Mouse (Mus musculus): ENCODE measurements at regions not wholly inside any gene's neighbourhood (a gene's known extent, or its start where the extent isn't known, plus 50 kb on each side); places are given as distances from the start of the nearest gene placed in this dataset.

GRCm38 (mm10) chr4:95137413-95138143, 85.6 kb upstream of the Jun start:
- Histone ChIP-seq H3K27ac (ENCODE audit: control insufficient read depth, low read depth, low read length) (no peak overlapping the region), H3K9me3 (replicated peaks; ENCODE audit: insufficient read depth, low read length) (no peaks in the 10 kb centered on the region), H3K9ac (ENCODE audit: control insufficient read depth, low read depth, low read length, poor library complexity, severe bottlenecking) (no peak overlapping the region), H3K4me3 (ENCODE audit: control insufficient read depth in 1 of 2, insufficient read depth in 1 of 2, low read depth in 2 of 2, low read length in 2 of 2) (no peak overlapping the region), H3K27me3 (ENCODE audit: control insufficient read depth in 1 of 2, insufficient read depth in 2 of 2, low read length in 2 of 2) (no peaks in the 10 kb centered on the region; a peak in 1 of 4 replicates), H3K79me2 (ENCODE audit: control insufficient read depth, insufficient read depth, low read length, poor library complexity) (no peaks in the 10 kb centered on the region), H3K36me3 (ENCODE audit: control insufficient read depth in 1 of 2, insufficient read depth in 2 of 2, low read length in 2 of 2) (0 out of 4 replicates have a peak, but pooled peaks cover 0 to 4% of the 10 kb centered on the region in 2 experiments), H3K4me1 (ENCODE audit: control insufficient read depth in 1 of 2, insufficient read depth in 2 of 2, low read length in 2 of 2) (0 out of 4 replicates have a peak, but pooled peaks cover 2 to 3% of the 10 kb centered on the region in 2 experiments)
- TF ChIP-seq NRF1 (IDR thresholded peaks at IDR 0.05; ENCODE audit: insufficient read depth, low read depth, low read length, poor library complexity, severe bottlenecking), result no peak
- TF ChIP-seq MAX (IDR thresholded peaks at IDR 0.05; ENCODE audit: low read length), result no peak
- no peak for TF ChIP-seq EP300 (IDR thresholded peaks at IDR 0.05; ENCODE audit: low read depth in 1 of 2, low read length in 2 of 2)
- TF ChIP-seq SIN3A (IDR thresholded peaks at IDR 0.05; ENCODE audit: low read length), result no peak
- TF ChIP-seq RAD21 (IDR thresholded peaks at IDR 0.05; ENCODE audit: low read depth, low read length), result no peak
- TF ChIP-seq MEF2A (IDR thresholded peaks at IDR 0.05; ENCODE audit: extremely low read depth, insufficient replicate concordance, low read depth, low read length, poor library complexity, severe bottlenecking), result no peak
- TF ChIP-seq MYB (IDR thresholded peaks at IDR 0.05; ENCODE audit: low read depth, low read length), result no peak
- TF ChIP-seq UBTF (IDR thresholded peaks at IDR 0.05; ENCODE audit: borderline replicate concordance, insufficient read depth, low read depth, low read length), result no peak
- no peak for TF ChIP-seq MXI1 (IDR thresholded peaks at IDR 0.05; ENCODE audit: low read depth, low read length)
- TF ChIP-seq ETS1 (IDR thresholded peaks at IDR 0.05; ENCODE audit: low read depth, low read length), result no peak
- DNase-seq (ENCODE audit: low read depth, low spot score), result no peak

GRCm38 (mm10) chr4:95138676-95139075, 86.7 kb upstream of the Jun start:
- Histone ChIP-seq H3K4me3 (ENCODE audit: control insufficient read depth in 1 of 2, insufficient read depth in 1 of 2, low read depth in 2 of 2, low read length in 2 of 2) (no peak overlapping the region), H3K36me3 (ENCODE audit: control insufficient read depth in 1 of 2, insufficient read depth in 2 of 2, low read length in 2 of 2) (peaks cover 0 to 2% of the 10 kb centered on the region in 2 experiments; a peak in 1 of 4 replicates), H3K27ac (ENCODE audit: control insufficient read depth, low read depth, low read length) (no peak overlapping the region), H3K4me1 (ENCODE audit: control insufficient read depth in 1 of 2, insufficient read depth in 2 of 2, low read length in 2 of 2) (peaks cover 2 to 7% of the 10 kb centered on the region in 2 experiments; a peak in 3 of 4 replicates), H3K9me3 (replicated peaks; ENCODE audit: insufficient read depth, low read length) (no peaks in the 10 kb centered on the region), H3K27me3 (ENCODE audit: control insufficient read depth in 1 of 2, insufficient read depth in 2 of 2, low read length in 2 of 2) (no peaks in the 10 kb centered on the region; a peak in 1 of 4 replicates), H3K79me2 (ENCODE audit: control insufficient read depth, insufficient read depth, low read length, poor library complexity) (no peaks in the 10 kb centered on the region), H3K9ac (ENCODE audit: control insufficient read depth, low read depth, low read length, poor library complexity, severe bottlenecking) (no peak overlapping the region)
- no peak for DNase-seq (ENCODE audit: low read depth, low spot score)
- TF ChIP-seq USF2 (IDR thresholded peaks at IDR 0.05; ENCODE audit: borderline replicate concordance in 1 of 2, insufficient read depth in 1 of 2, low read depth in 1 of 2, low read length in 2 of 2) (no peak), JUND (IDR thresholded peaks at IDR 0.05; ENCODE audit: low read depth, low read length) (no peak), TBP (IDR thresholded peaks at IDR 0.05; ENCODE audit: low read depth, low read length) (no peak), ETS1 (IDR thresholded peaks at IDR 0.05; ENCODE audit: low read depth, low read length) (no peak), CHD1 (IDR thresholded peaks at IDR 0.05; ENCODE audit: low read depth, low read length) (no peak), NELFE (IDR thresholded peaks at IDR 0.05; ENCODE audit: low read depth, low read length) (no peak), NRF1 (IDR thresholded peaks at IDR 0.05; ENCODE audit: insufficient read depth, low read depth, low read length, poor library complexity, severe bottlenecking) (no peak), ZC3H11A (IDR thresholded peaks at IDR 0.05; ENCODE audit: low read depth, low read length) (no peak), MAZ (IDR thresholded peaks at IDR 0.05; ENCODE audit: low read depth, low read length) (no peak), MXI1 (IDR thresholded peaks at IDR 0.05; ENCODE audit: low read depth, low read length) (no peak), SIN3A (IDR thresholded peaks at IDR 0.05; ENCODE audit: low read length) (no peak), E2F4 (IDR thresholded peaks at IDR 0.05; ENCODE audit: borderline replicate concordance, low read depth, low read length) (no peak), GABPA (IDR thresholded peaks at IDR 0.05; ENCODE audit: low read depth, low read length) (no peak), ZKSCAN1 (IDR thresholded peaks at IDR 0.05; ENCODE audit: low read depth, low read length) (no peak), POLR2A (IDR thresholded peaks at IDR 0.05; ENCODE audit: control insufficient read depth in 1 of 2, insufficient read depth in 1 of 2, low read depth in 1 of 2, low read length in 2 of 2, poor library complexity in 1 of 2) (no peak), UBTF (IDR thresholded peaks at IDR 0.05; ENCODE audit: borderline replicate concordance, insufficient read depth, low read depth, low read length) (no peak), MAFK (IDR thresholded peaks at IDR 0.05; ENCODE audit: borderline replicate concordance, low read depth, low read length) (no peak), POLR2AphosphoS2 (IDR thresholded peaks at IDR 0.05; ENCODE audit: low read length) (no peak), SMC3 (IDR thresholded peaks at IDR 0.05; ENCODE audit: low read depth, low read length) (no peak), ZNF384 (IDR thresholded peaks at IDR 0.05; ENCODE audit: low read depth, low read length) (no peak)
